Mouse (Mus musculus): ENCODE measurements at regions not wholly inside any gene's neighbourhood (a gene's known extent, or its start where the extent isn't known, plus 50 kb on each side); places are given as distances from the start of the nearest gene placed in this dataset.

- 81% methylated on average over 2 of the region's 2 CpGs for WGBS
Observed at GRCm38 (mm10) chr2:159826417-159826816, 507.5 kb downstream of the Gm826 start.

GRCm38 (mm10) chr2:159818556-159818955, 515.4 kb downstream of the Gm826 start:
- Histone ChIP-seq H3K36me3 (ENCODE audit: control insufficient read depth, insufficient read depth, low read length) (no peaks in the 10 kb centered on the region), H3K27ac (ENCODE audit: insufficient read depth, low read depth, low read length) (no peak overlapping the region), H3K27me3 (ENCODE audit: control insufficient read depth, insufficient read depth, low read length) (no peaks in the 10 kb centered on the region), H3K4me3 (ENCODE audit: low read depth, low read length) (no peak overlapping the region), H3K4me1 (ENCODE audit: control insufficient read depth, insufficient read depth, insufficient read length, low read length) (no peaks in the 10 kb centered on the region)
- TF ChIP-seq CTCF (IDR thresholded peaks at IDR 0.05; ENCODE audit: extremely low read depth, insufficient read length, insufficient replicate concordance, low read depth, low read length) (no peak), POLR2A (IDR thresholded peaks at IDR 0.05; ENCODE audit: low read depth, low read length) (no peak)
- 78% methylated on average over 2 of the region's 2 CpGs for WGBS

More at GRCm38 (mm10) chr2:159826417-159826816, 507.5 kb downstream of the Gm826 start:
- TF ChIP-seq POLR2A (IDR thresholded peaks at IDR 0.05; ENCODE audit: low read depth, low read length) (no peak), CTCF (IDR thresholded peaks at IDR 0.05; ENCODE audit: extremely low read depth, insufficient read length, insufficient replicate concordance, low read depth, low read length) (no peak)
- no peaks in the 10 kb centered on the region for H3K27me3 ChIP-seq (ENCODE audit: control insufficient read depth, insufficient read depth, low read length)
- no peaks in the 10 kb centered on the region for H3K36me3 ChIP-seq (ENCODE audit: control insufficient read depth, insufficient read depth, low read length)
- H3K4me3 ChIP-seq (ENCODE audit: low read depth, low read length), result no peak overlapping the region
- H3K27ac ChIP-seq (ENCODE audit: insufficient read depth, low read depth, low read length), result no peak overlapping the region
- no peaks in the 10 kb centered on the region for H3K4me1 ChIP-seq (ENCODE audit: control insufficient read depth, insufficient read depth, insufficient read length, low read length)

GRCm38 (mm10) chr2:159816344-159816743, 517.6 kb downstream of the Gm826 start:
- no peak overlapping the region for H3K27ac ChIP-seq (ENCODE audit: insufficient read depth, low read depth, low read length)
- 85% methylated on average over 8 of the region's 8 CpGs for WGBS
- TF ChIP-seq CTCF (IDR thresholded peaks at IDR 0.05; ENCODE audit: extremely low read depth, insufficient read length, insufficient replicate concordance, low read depth, low read length) (no peak), POLR2A (IDR thresholded peaks at IDR 0.05; ENCODE audit: low read depth, low read length) (no peak)
- H3K27me3 ChIP-seq (ENCODE audit: control insufficient read depth, insufficient read depth, low read length), result no peaks in the 10 kb centered on the region
- no peaks in the 10 kb centered on the region for H3K4me1 ChIP-seq (ENCODE audit: control insufficient read depth, insufficient read depth, insufficient read length, low read length)
- no peaks in the 10 kb centered on the region for H3K36me3 ChIP-seq (ENCODE audit: control insufficient read depth, insufficient read depth, low read length)
- no peak overlapping the region for H3K4me3 ChIP-seq (ENCODE audit: low read depth, low read length)
